Mouse (Mus musculus): ENCODE data around the gene Car2. TPM values are rescaled to one million over a fixed set of nuclear protein-coding genes. Genes with fewer than 3 reads are reported as not detected.

Car2 gene
- polyA plus RNA-seq, 1 experiment from 2014 or later, result 287 TPM

DNA sequence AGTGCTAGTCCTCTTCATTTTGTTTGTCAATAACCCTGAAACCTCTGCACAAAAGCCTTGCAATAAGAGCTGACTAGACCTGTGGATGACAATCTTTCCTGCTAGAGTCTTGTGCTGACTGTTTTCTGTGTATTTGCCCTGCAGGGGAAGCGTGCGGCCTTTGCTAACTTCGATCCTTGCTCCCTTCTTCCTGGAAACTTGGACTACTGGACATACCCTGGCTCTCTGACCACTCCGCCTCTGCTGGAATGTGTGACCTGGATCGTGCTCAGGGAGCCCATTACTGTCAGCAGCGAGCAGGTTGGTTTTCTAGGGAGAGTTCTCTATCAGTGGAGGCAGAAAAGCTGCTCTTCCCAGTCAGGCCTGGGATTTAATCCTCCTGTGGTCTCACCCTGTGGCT, 11.7 kb downstream of the Car2 start:
- Histone ChIP-seq H3K9me3 (no peaks in the 10 kb centered on the region), H3K36me3 (no peaks in the 10 kb centered on the region), H3K27me3 (replicated peaks) (no peaks in the 10 kb centered on the region), H3K4me1 (no peaks in the 10 kb centered on the region), H3K4me2 (no peak overlapping the region), H3K27ac (no peak overlapping the region), H3K4me3 (replicated peaks) (no peak overlapping the region), H3K9ac (no peak overlapping the region)
- ATAC-seq (ENCODE audit: insufficient read depth, low FRiP score, low read depth), result no peak
- WGBS, result 65% methylated on average over 6 of the region's 6 CpGs

DNA sequence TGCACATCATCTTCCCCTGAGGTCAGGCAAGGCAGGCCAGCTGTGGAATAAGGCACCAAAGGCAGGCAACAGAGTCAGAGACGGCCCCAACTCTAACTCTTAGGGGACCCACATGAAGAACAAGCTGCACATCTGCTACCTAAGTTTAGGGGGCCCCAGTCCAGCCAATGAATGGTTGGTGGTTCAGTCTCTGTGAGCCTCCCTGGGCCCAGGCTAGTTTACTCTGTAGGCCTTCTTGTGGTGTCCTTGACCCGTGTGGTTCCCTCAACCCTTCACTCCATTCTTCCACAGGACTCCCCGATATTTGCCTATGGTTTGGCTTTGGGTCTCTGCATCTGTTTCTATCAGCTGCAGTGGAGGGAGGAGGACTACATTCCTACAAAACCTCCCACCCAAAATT, 17.3 kb downstream of the Car2 start:
- 93% methylated on average over 3 of the region's 3 CpGs for whole genome bisulfite sequencing
- no peak for ATAC-seq (ENCODE audit: insufficient read depth, low FRiP score, low read depth)

DNA sequence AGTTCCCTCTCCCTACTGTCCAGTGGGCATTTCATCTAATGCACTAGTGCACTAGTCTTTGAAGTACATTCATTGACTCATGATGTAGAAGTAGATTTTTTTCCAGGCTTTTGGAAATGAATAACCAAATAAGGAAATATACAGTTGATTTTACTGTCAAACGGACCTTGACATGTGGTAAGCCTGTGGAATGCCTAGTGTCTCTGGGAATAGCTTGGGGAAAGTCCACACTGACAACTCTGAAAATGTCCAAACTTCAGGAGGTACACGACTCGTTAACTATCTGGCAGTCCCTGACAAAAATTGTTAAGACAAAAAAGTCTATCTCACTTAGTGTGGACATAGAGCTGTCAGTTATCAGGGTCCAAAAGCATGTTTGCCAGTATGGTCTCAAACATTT, 18.1 kb downstream of the Car2 start:
- no peak overlapping the region for H3K4me2 ChIP-seq
- H3K36me3 ChIP-seq, result no peaks in the 10 kb centered on the region
- WGBS, result 65% methylated on average over 3 of the region's 3 CpGs
- no peaks in the 10 kb centered on the region for H3K9me3 ChIP-seq
- H3K4me3 ChIP-seq (replicated peaks), result no peak overlapping the region
- H3K27me3 ChIP-seq (replicated peaks), result no peaks in the 10 kb centered on the region
- no peaks in the 10 kb centered on the region for H3K4me1 ChIP-seq
- H3K27ac ChIP-seq, result no peak overlapping the region
- no peak for ATAC-seq (ENCODE audit: insufficient read depth, low FRiP score, low read depth)
- H3K9ac ChIP-seq, result no peak overlapping the region

More for the DNA sequence above, 17.3 kb downstream of the Car2 start:
- H3K27ac ChIP-seq, result no peak overlapping the region
- no peaks in the 10 kb centered on the region for H3K36me3 ChIP-seq
- no peaks in the 10 kb centered on the region for H3K27me3 ChIP-seq (replicated peaks)
- no peaks in the 10 kb centered on the region for H3K9me3 ChIP-seq
- H3K4me2 ChIP-seq, result no peak overlapping the region
- H3K9ac ChIP-seq, result no peak overlapping the region
- H3K4me3 ChIP-seq (replicated peaks), result no peak overlapping the region
- H3K4me1 ChIP-seq, result no peaks in the 10 kb centered on the region

DNA sequence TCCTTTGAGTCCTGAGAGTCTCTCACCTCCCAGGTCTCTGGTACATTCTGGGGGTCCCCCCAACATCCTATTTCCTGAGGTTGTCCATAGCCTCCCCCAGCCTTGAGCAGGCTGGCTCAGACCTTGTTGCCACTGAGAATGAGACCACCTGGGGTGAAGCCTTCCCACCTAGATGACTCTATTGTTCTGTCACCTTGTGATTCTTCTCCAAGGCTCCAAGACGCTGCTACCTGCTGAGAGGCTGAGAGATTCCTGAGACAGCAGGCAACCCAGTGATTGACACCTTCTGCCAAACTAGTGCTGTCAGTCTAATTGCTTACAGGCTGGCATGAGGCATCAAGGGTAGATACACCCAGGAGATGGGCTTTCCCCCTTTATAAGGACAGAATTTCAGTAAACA, 21.2 kb downstream of the Car2 start:
- Histone ChIP-seq H3K4me2 (no peak overlapping the region), H3K36me3 (no peaks in the 10 kb centered on the region), H3K9ac (no peak overlapping the region), H3K4me3 (replicated peaks) (no peak overlapping the region), H3K9me3 (no peaks in the 10 kb centered on the region), H3K4me1 (no peaks in the 10 kb centered on the region), H3K27me3 (replicated peaks) (no peaks in the 10 kb centered on the region), H3K27ac (no peak overlapping the region)
- 48% methylated on average over 1 of the region's 1 CpGs for WGBS
- ATAC-seq (ENCODE audit: insufficient read depth, low FRiP score, low read depth), result no peak

DNA sequence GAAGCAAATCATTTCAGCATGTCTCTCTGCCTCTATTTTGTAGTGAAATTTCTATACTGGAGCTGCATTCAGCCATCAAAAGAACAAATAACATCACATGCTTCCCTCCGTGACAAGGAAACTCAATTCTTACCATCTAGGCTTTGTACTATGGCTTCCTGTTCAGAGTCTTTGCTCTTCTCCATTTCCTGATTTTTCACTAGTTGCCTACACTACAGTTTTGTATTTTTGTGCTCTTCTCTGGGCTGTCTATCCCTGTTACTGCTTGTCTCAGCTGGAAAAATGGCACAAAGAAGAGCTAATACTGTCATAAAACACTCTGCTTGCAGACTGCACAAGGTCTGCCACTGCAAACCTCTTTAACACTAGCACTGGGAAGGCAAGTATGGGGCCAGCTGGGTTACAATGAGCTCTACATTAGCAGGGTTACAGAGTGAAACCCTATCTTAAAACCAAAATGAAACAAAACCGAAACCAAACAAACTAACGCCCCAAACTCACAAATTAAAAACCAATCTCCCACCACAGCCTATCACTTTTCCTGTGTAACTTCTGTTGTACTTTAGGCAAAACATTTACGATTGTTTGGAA, 26.0 kb downstream of the Car2 start:
- WGBS, result 72% methylated on average over 4 of the region's 4 CpGs
- ATAC-seq (ENCODE audit: insufficient read depth, low FRiP score, low read depth), result no peak
- H3K4me2 ChIP-seq, result no peak overlapping the region

DNA sequence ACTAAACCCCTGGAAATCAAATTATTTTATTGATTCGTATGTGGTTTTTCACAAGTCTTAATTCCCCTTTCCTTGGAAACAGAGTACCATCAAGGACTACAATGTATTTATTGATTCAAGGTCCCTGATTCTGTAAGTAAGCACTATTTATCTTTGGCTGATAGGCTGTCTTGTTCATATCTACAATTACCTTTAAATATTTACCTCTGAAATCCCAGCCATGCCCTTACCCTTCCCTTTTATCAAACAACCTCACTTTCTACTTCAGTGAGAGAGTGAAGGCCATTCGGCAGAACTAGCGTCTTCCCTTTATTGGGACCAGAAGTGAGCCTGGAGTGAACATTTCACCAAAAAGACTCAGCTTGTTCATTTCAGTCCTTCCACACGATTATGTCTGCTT, 27.7 kb downstream of the Car2 start:
- Histone ChIP-seq H3K27me3 (replicated peaks) (no peaks in the 10 kb centered on the region), H3K9ac (no peak overlapping the region), H3K36me3 (no peaks in the 10 kb centered on the region), H3K27ac (no peak overlapping the region), H3K4me1 (no peaks in the 10 kb centered on the region), H3K9me3 (no peaks in the 10 kb centered on the region), H3K4me2 (no peak overlapping the region), H3K4me3 (replicated peaks) (no peak overlapping the region)
- WGBS, result 57% methylated on average over 4 of the region's 4 CpGs
- peak; percentile 66; the same call in 1 of the 2 replicates for ATAC-seq (ENCODE audit: insufficient read depth, low FRiP score, low read depth)

More for the DNA sequence above, 26.0 kb downstream of the Car2 start:
- H3K36me3 ChIP-seq, result no peaks in the 10 kb centered on the region
- no peaks in the 10 kb centered on the region for H3K27me3 ChIP-seq (replicated peaks)
- H3K4me1 ChIP-seq, result no peaks in the 10 kb centered on the region
- no peak overlapping the region for H3K9ac ChIP-seq
- H3K9me3 ChIP-seq, result no peaks in the 10 kb centered on the region
- no peak overlapping the region for H3K27ac ChIP-seq
- no peak overlapping the region for H3K4me3 ChIP-seq (replicated peaks)

DNA sequence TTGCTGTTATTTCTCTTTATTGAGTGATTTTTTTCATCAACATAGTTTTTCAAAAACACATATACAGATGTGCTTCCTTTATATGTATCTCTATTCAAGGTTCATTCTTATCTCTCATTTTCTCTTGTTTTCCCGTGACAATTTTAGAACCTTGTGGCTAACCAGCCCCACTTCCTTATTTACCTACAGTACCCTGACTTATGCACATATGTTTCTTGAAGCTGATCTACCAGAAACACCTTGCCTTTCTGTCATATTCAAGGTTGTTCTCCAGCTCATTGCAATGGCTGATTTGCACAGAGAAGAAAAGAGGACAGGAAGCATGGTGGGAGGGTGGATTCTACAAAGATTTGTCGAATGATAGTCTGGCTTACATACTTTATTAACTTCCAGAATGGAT, 29.3 kb downstream of the Car2 start:
- Histone ChIP-seq H3K4me2 (no peak overlapping the region), H3K9me3 (no peaks in the 10 kb centered on the region), H3K27ac (no peak overlapping the region), H3K27me3 (replicated peaks) (no peaks in the 10 kb centered on the region), H3K4me1 (no peaks in the 10 kb centered on the region), H3K4me3 (replicated peaks) (no peak overlapping the region), H3K9ac (no peak overlapping the region), H3K36me3 (no peaks in the 10 kb centered on the region)
- WGBS, result 80% methylated on average over 2 of the region's 2 CpGs
- no peak for ATAC-seq (ENCODE audit: insufficient read depth, low FRiP score, low read depth)

DNA sequence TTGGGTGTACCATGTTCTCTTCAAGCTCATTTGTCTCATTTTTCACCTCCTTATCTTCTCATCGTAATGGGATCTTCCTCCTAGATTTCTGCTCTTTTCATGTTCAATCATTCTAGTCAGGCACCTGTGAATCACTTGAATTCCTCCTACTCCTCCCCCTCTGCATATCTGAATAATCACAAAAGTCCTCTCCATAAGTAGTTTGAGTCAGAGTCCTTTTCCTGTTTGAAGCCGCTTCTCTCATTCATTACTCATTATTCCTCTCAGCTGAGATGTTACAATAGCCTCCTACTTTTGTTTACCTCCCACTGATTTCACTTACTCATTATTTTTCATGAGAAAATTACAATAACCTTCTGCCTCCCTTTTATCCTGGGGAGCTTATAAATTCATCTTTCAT, 31.2 kb downstream of the Car2 start:
- no peaks in the 10 kb centered on the region for H3K27me3 ChIP-seq (replicated peaks)
- WGBS, result 73% methylated on average over 2 of the region's 2 CpGs
- no peaks in the 10 kb centered on the region for H3K9me3 ChIP-seq
- no peaks in the 10 kb centered on the region for H3K36me3 ChIP-seq
- H3K27ac ChIP-seq, result no peak overlapping the region
- no peak overlapping the region for H3K4me3 ChIP-seq (replicated peaks)
- H3K4me2 ChIP-seq, result no peak overlapping the region
- no peak overlapping the region for H3K9ac ChIP-seq
- no peaks in the 10 kb centered on the region for H3K4me1 ChIP-seq
- ATAC-seq (ENCODE audit: insufficient read depth, low FRiP score, low read depth), result no peak

DNA sequence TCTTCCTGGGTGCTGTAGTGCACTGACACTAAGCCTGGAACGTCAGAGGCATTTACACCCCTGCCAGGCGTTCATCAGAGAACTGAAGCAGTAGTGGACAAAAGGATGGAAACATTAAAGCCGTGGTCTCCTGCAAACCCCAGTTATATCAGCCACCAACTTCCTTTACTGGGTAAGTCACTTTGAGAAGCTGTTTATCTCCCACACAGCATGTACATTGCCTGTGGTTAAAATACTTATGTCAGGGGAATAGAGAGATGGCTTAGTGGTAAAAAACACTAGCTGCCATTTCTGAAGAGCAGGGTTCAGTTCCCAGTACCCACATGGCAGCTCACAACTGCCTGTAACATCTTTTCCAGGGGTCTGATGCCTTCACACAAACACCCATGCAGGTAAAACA, 58.6 kb downstream of the Car2 start:
- Histone ChIP-seq H3K27me3 (replicated peaks) (no peaks in the 10 kb centered on the region), H3K9me3 (no peaks in the 10 kb centered on the region), H3K4me1 (no peaks in the 10 kb centered on the region), H3K4me2 (no peak overlapping the region), H3K9ac (no peak overlapping the region), H3K4me3 (replicated peaks) (no peak overlapping the region), H3K36me3 (no peaks in the 10 kb centered on the region), H3K27ac (no peak overlapping the region)
- 71% methylated on average over 3 of the region's 3 CpGs for WGBS
- no peak for ATAC-seq (ENCODE audit: insufficient read depth, low FRiP score, low read depth)

DNA sequence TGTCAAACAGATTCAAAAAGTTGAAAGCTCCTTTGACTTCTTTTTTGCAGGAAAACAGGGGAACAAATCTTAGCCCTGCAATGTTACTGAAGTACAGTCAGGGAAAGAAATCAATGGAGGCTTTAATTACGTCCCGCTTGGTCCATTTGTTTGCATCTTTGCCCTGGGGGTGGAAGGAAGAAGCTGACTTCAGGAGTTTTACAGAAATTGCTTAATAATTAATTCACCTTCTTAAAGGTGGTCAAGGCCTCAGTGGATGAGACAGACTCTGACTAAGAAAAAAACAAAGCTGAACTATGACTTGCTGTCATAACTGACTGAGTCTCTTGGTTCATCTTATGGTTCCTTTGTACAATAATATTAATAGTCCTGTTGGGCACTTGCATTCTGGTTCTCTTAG, 59.6 kb downstream of the Car2 start:
- no peak for ATAC-seq (ENCODE audit: insufficient read depth, low FRiP score, low read depth)
- no peak overlapping the region for H3K4me3 ChIP-seq (replicated peaks)
- H3K27ac ChIP-seq, result no peak overlapping the region
- H3K9ac ChIP-seq, result no peak overlapping the region
- H3K27me3 ChIP-seq (replicated peaks), result no peaks in the 10 kb centered on the region
- WGBS, result 82% methylated on average over 2 of the region's 2 CpGs
- H3K4me2 ChIP-seq, result no peak overlapping the region
- H3K9me3 ChIP-seq, result no peaks in the 10 kb centered on the region
- no peaks in the 10 kb centered on the region for H3K4me1 ChIP-seq
- H3K36me3 ChIP-seq, result no peaks in the 10 kb centered on the region

DNA sequence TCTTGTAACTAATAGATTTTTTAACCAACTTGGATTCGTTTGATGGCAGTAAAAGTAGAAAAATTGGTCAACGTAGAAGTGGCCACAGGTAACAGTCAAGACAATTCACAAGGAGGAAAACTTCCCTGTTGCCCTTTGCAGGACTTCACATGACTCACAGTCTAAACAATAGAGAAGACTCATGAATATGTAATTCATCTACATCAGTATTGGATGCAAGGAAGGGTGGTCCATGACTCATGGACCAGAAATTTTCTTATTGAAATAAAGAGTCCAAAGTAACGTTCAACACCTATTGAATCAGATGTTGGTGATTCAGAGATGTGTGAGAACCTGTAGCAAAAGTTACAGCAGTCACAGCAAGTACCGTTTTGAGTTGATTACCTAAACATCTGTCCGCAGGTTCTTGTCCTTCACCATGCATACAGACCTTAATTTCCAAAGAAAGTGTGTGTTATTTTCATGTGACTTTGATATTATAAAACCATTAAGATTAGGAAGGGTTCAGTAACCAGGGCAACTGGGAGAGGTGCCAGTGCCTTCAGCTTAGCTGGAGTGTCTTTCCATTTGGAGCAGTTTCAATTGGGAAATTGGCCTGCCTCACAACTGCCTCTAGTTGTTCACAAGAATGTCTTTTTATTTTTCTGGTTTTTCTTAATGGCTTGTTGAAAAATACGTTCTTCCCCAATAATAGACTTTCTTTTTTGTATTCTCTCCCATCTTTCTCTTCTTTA, 62.2 kb downstream of the Car2 start:
- Histone ChIP-seq H3K4me3 (replicated peaks) (no peak overlapping the region), H3K9ac (no peak overlapping the region), H3K27me3 (replicated peaks) (no peaks in the 10 kb centered on the region), H3K4me1 (no peaks in the 10 kb centered on the region), H3K4me2 (no peak overlapping the region), H3K9me3 (no peaks in the 10 kb centered on the region), H3K36me3 (no peaks in the 10 kb centered on the region), H3K27ac (no peak overlapping the region)
- no peak for ATAC-seq (ENCODE audit: insufficient read depth, low FRiP score, low read depth)
- 73% methylated on average over 6 of the region's 6 CpGs for WGBS

DNA sequence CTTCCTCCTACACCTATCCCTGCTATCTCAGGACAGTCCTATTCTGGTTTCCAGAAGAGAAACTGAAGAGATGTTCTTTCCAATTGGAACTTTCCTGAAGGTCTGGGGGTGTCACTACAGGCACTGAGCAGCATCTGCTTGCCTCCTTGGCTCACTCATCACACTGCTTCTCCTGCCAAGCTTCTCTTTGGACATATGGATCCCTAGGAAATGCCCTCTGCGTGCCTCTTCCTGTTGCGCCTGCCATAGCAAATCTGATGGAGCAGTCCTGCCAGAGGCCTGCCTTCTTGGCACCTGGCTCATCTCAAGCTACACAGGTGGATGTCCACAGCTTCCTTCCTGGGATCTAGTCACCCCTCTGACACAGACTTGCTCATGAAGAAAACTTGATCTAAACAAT, 64.0 kb downstream of the Car2 start:
- Histone ChIP-seq H3K27ac (no peak overlapping the region), H3K4me1 (no peaks in the 10 kb centered on the region), H3K4me3 (replicated peaks) (no peak overlapping the region), H3K9ac (no peak overlapping the region), H3K27me3 (replicated peaks) (no peaks in the 10 kb centered on the region), H3K9me3 (no peaks in the 10 kb centered on the region), H3K36me3 (no peaks in the 10 kb centered on the region), H3K4me2 (no peak overlapping the region)
- WGBS, result 72% methylated on average over 2 of the region's 2 CpGs
- ATAC-seq (ENCODE audit: insufficient read depth, low FRiP score, low read depth), result no peak

Measured in stomach, embryonic 15.5 days (tissue).